Mouse (Mus musculus): Measurements from ENCODE around the gene Cplx2. TPM values are rescaled to one million over a fixed set of nuclear protein-coding genes. Genes with fewer than 3 reads are reported as not detected.

Cplx2 gene
- polyA plus RNA-seq, 1 experiment from 2014 or later = 13.0 TPM

- no peak overlapping the region for H3K4me2 ChIP-seq (replicated peaks; ENCODE audit: low read depth, low read length)
- no peak overlapping the region for H3K27ac ChIP-seq (ENCODE audit: low read depth, low read length)
- H3K9me3 ChIP-seq (ENCODE audit: control insufficient read depth, low read length) = no peaks in the 10 kb centered on the region
- no peaks in the 10 kb centered on the region for H3K27me3 ChIP-seq (ENCODE audit: control insufficient read depth, insufficient read depth, low read length)
- 81% methylated on average over 10 of the region's 10 CpGs for WGBS
- H3K4me1 ChIP-seq (replicated peaks; ENCODE audit: control insufficient read depth, insufficient read depth, low read length) = 0 out of 2 replicates have a peak, but pooled peaks cover 2% of the 10 kb centered on the region
- H3K36me3 ChIP-seq (ENCODE audit: control insufficient read depth, insufficient read depth, low read length) = no peaks in the 10 kb centered on the region
- no peak overlapping the region for H3K4me3 ChIP-seq (ENCODE audit: low read depth, low read length)
- no peak overlapping the region for H3K9ac ChIP-seq (ENCODE audit: low read depth, low read length)
- DNase-seq (ENCODE audit: low spot score) (no peak), ATAC-seq (ENCODE audit: low FRiP score) (no peak)
Observed at GRCm38 (mm10) chr13:54426781-54427655, 55.9 kb downstream of the Cplx2 start.

GRCm38 (mm10) chr13:54428771-54429170 lies 57.6 kb downstream of the Cplx2 start:
- ATAC-seq (ENCODE audit: low FRiP score) (no peak), DNase-seq (ENCODE audit: low spot score) (no peak)
- no peak overlapping the region for H3K4me3 ChIP-seq (ENCODE audit: low read depth, low read length)
- no peak overlapping the region for H3K4me2 ChIP-seq (replicated peaks; ENCODE audit: low read depth, low read length)
- H3K27ac ChIP-seq (ENCODE audit: low read depth, low read length) = no peak overlapping the region
- H3K36me3 ChIP-seq (ENCODE audit: control insufficient read depth, insufficient read depth, low read length) = no peaks in the 10 kb centered on the region
- H3K9ac ChIP-seq (ENCODE audit: low read depth, low read length) = no peak overlapping the region
- H3K27me3 ChIP-seq (ENCODE audit: control insufficient read depth, insufficient read depth, low read length) = no peaks in the 10 kb centered on the region
- H3K4me1 ChIP-seq (replicated peaks; ENCODE audit: control insufficient read depth, insufficient read depth, low read length) = 0 out of 2 replicates have a peak, but pooled peaks cover 2% of the 10 kb centered on the region
- WGBS = 83% methylated on average over 3 of the region's 3 CpGs
- H3K9me3 ChIP-seq (ENCODE audit: control insufficient read depth, low read length) = no peaks in the 10 kb centered on the region

- no peak for DNase-seq (ENCODE audit: low spot score)
- no peak for ATAC-seq (ENCODE audit: low FRiP score)
- no peaks in the 10 kb centered on the region for H3K9me3 ChIP-seq (ENCODE audit: control insufficient read depth, low read length)
- no peaks in the 10 kb centered on the region for H3K36me3 ChIP-seq (ENCODE audit: control insufficient read depth, insufficient read depth, low read length)
- 66% methylated on average over 2 of the region's 2 CpGs for WGBS
- H3K27ac ChIP-seq (ENCODE audit: low read depth, low read length) = no peak overlapping the region
- H3K4me3 ChIP-seq (ENCODE audit: low read depth, low read length) = no peak overlapping the region
- 0 out of 2 replicates have a peak, but pooled peaks cover 2% of the 10 kb centered on the region for H3K4me1 ChIP-seq (replicated peaks; ENCODE audit: control insufficient read depth, insufficient read depth, low read length)
- H3K9ac ChIP-seq (ENCODE audit: low read depth, low read length) = no peak overlapping the region
- no peak overlapping the region for H3K4me2 ChIP-seq (replicated peaks; ENCODE audit: low read depth, low read length)
- H3K27me3 ChIP-seq (ENCODE audit: control insufficient read depth, insufficient read depth, low read length) = no peaks in the 10 kb centered on the region
Observed at GRCm38 (mm10) chr13:54430051-54430450, 58.9 kb downstream of the Cplx2 start.

- WGBS = 79% methylated on average over 9 of the region's 9 CpGs
- no peak for DNase-seq (ENCODE audit: low spot score)
- Histone ChIP-seq H3K36me3 (ENCODE audit: control insufficient read depth, insufficient read depth, low read length) (no peaks in the 10 kb centered on the region), H3K4me1 (replicated peaks; ENCODE audit: control insufficient read depth, insufficient read depth, low read length) (no peaks in the 10 kb centered on the region), H3K27ac (ENCODE audit: low read depth, low read length) (no peak overlapping the region), H3K4me3 (ENCODE audit: low read depth, low read length) (no peak overlapping the region), H3K4me2 (replicated peaks; ENCODE audit: low read depth, low read length) (no peak overlapping the region), H3K9me3 (ENCODE audit: control insufficient read depth, low read length) (no peaks in the 10 kb centered on the region), H3K27me3 (ENCODE audit: control insufficient read depth, insufficient read depth, low read length) (no peaks in the 10 kb centered on the region), H3K9ac (ENCODE audit: low read depth, low read length) (no peak overlapping the region)
- no peak for ATAC-seq (ENCODE audit: low FRiP score)
Observed at GRCm38 (mm10) chr13:54431161-54431560, 60.0 kb downstream of the Cplx2 start.

Other genes starting within 250 kb of the Cplx2 start
- 0.24 TPM in 1 of 2 replicates, not detected in the other for gene Hrh2, start 179.2 kb upstream of the Cplx2 start, polyA plus RNA-seq (2014; fragmentation: Nextera tagmentation; extraction: Ambion mirVana)
- 142 and 143 TPM in 2 replicates for gene Thoc3, start 97.5 kb downstream of the Cplx2 start, polyA plus RNA-seq (2014; fragmentation: Nextera tagmentation; extraction: Ambion mirVana)
- gene Simc1, start 132.4 kb downstream of the Cplx2 start, polyA plus RNA-seq (2014; fragmentation: Nextera tagmentation; extraction: Ambion mirVana) = 19.7 TPM in 2 replicates
- 262 and 268 TPM in 2 replicates for gene 4833439L19Rik, start 194.1 kb downstream of the Cplx2 start, polyA plus RNA-seq (2014; fragmentation: Nextera tagmentation; extraction: Ambion mirVana)
- 28.4 and 39.1 TPM in 2 replicates for gene Arl10, start 203.7 kb downstream of the Cplx2 start, polyA plus RNA-seq (2014; fragmentation: Nextera tagmentation; extraction: Ambion mirVana)
- 62.5 and 63.0 TPM in 2 replicates for gene Nop16, start 218.7 kb downstream of the Cplx2 start, polyA plus RNA-seq (2014; fragmentation: Nextera tagmentation; extraction: Ambion mirVana)
- gene Higd2a, start 218.9 kb downstream of the Cplx2 start, polyA plus RNA-seq (2014; fragmentation: Nextera tagmentation; extraction: Ambion mirVana) = 166 and 167 TPM in 2 replicates
- 32.3 and 36.8 TPM in 2 replicates for gene Cltb, start 240.0 kb downstream of the Cplx2 start, polyA plus RNA-seq (2014; fragmentation: Nextera tagmentation; extraction: Ambion mirVana)

Measured in hindbrain, embryonic 11.5 days (tissue).